Mouse (Mus musculus): ENCODE data around the gene Ctnna3.

DNA sequence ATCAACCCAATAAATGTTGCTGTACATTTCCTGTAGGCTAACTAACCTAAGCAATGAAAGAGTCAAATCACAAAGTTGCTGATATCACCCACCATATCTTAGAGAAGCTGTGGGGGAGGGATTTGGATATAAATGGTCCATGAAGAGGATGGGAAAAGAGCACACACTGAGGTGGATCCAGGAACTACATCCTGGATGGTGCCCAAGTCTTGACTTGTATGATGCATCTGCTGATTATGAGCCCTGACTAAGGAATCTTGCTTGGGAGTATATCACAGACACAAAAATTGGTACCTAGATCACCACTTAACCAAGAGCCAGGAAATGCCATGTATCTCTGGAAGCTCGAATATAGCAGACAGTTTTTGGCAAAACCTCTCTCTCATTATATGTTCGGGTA lies 1018.7 kb downstream of the Ctnna3 start:
- TF ChIP-seq CTCF (IDR thresholded peaks at IDR 0.05; ENCODE audit: borderline replicate concordance, extremely low read depth, insufficient read depth, insufficient read length) = no peak
- TF ChIP-seq POLR2A (IDR thresholded peaks at IDR 0.05; ENCODE audit: borderline replicate concordance, extremely low read depth, insufficient read depth, insufficient read length, poor library complexity, severe bottlenecking) = no peak

All from brain, embryonic 14.5 days (tissue).